Mouse (Mus musculus) thymus, postnatal 25 days (tissue): ENCODE data around the gene Gm40193.
"Not testable (repeated sequence)": the region's sequence is repeated elsewhere in the genome, so short reads cannot be mapped to it uniquely, and the experiment has no call there.

Source experiments
- DNase-seq: peaks from one replicate; pipeline ENCODE4 v3.0.0; 2022

Gm40193 gene

GRCm38 (mm10) chr11:70539877-70540587, 7.3 kb upstream of the Gm40193 start, which contains the start of gene Pld2:
Pld2 (plus strand) TSS chr11:70540064.
- peak; percentile 83 for DNase-seq

GRCm38 (mm10) chr11:70539423-70539822, 6.7 kb upstream of the Gm40193 start:
- DNase-seq, result no peak

GRCm38 (mm10) chr11:70531065-70531464, 1.7 kb downstream of the Gm40193 start:
- not testable (repeated sequence) for DNase-seq

- DNase-seq, result no peak
These were observed 4.1 kb downstream of the Gm40193 start for GRCm38 (mm10) chr11:70528610-70529009.

GRCm38 (mm10) chr11:70526211-70526610, 6.5 kb downstream of the Gm40193 start:
- no peak for DNase-seq

GRCm38 (mm10) chr11:70525726-70526125, 7.0 kb downstream of the Gm40193 start:
- DNase-seq, result no peak

- DNase-seq, result peak; percentile 88
These were observed 7.5 kb downstream of the Gm40193 start, which contains the start of gene Psmb6 for GRCm38 (mm10) chr11:70525184-70525678. Psmb6 (plus strand) TSS chr11:70525367.

GRCm38 (mm10) chr11:70524782-70525181, 8.0 kb downstream of the Gm40193 start:
- no peak for DNase-seq

- not testable (repeated sequence) for DNase-seq
These were observed 9.3 kb downstream of the Gm40193 start for GRCm38 (mm10) chr11:70523306-70523989.

GRCm38 (mm10) chr11:70520178-70520769, 12.5 kb downstream of the Gm40193 start:
- DNase-seq, result no peak

GRCm38 (mm10) chr11:70518923-70519322, 13.8 kb downstream of the Gm40193 start, which contains the start of gene Gltpd2:
Gltpd2 (plus strand) TSS chr11:70519196.
- no peak for DNase-seq

GRCm38 (mm10) chr11:70518436-70518835, 14.3 kb downstream of the Gm40193 start:
- DNase-seq, result no peak

- DNase-seq, result peak; percentile 38
These were observed 16.4 kb downstream of the Gm40193 start for GRCm38 (mm10) chr11:70516352-70516751.

- DNase-seq, result no peak
These were observed 18.5 kb downstream of the Gm40193 start, which contains the start of gene Vmo1 for GRCm38 (mm10) chr11:70514288-70514687. Vmo1 (minus strand) TSS chr11:70514616.

- DNase-seq, result no peak
These were observed 19.2 kb downstream of the Gm40193 start for GRCm38 (mm10) chr11:70513520-70513919.

- DNase-seq, result no peak
These were observed 19.9 kb downstream of the Gm40193 start for GRCm38 (mm10) chr11:70512709-70513342.

- DNase-seq, result no peak
These were observed 20.9 kb downstream of the Gm40193 start for GRCm38 (mm10) chr11:70511825-70512224.

- DNase-seq, result no peak
These were observed 21.5 kb downstream of the Gm40193 start for GRCm38 (mm10) chr11:70511242-70511641.

- DNase-seq, result peak; percentile 69
These were observed 22.8 kb downstream of the Gm40193 start for GRCm38 (mm10) chr11:70509753-70510564.

GRCm38 (mm10) chr11:70506962-70507515, 25.7 kb downstream of the Gm40193 start:
- DNase-seq, result peak; percentile 46

GRCm38 (mm10) chr11:70506385-70506784, 26.4 kb downstream of the Gm40193 start:
- peak; percentile 89 for DNase-seq

- no peak for DNase-seq
These were observed 27.8 kb downstream of the Gm40193 start, which contains the start of gene Tm4sf5 for GRCm38 (mm10) chr11:70504970-70505369. Tm4sf5 (plus strand) TSS chr11:70505244.
